Mouse (Mus musculus) bone marrow, adult 2 months (tissue): ENCODE results near the gene Th.

Experiments
- CTCF ChIP-seq: fragments of 200-500 bp; IDR thresholded peaks from 2 replicates; pipeline ENCODE4 v1.5.1; 2011; ENCODE audit warnings: low read length, control low read depth; ENCODE audit not compliant: control insufficient read depth, insufficient read depth
- POLR2A ChIP-seq: fragments of 200-500 bp; IDR thresholded peaks from 2 replicates; pipeline ENCODE4 v1.6.1; 2011; ENCODE audit warnings: low read depth, mild to moderate bottlenecking, control low read depth, low read length, borderline replicate concordance; ENCODE audit not compliant: control insufficient read depth

GRCm38 (mm10) chr7:142967414-142967883, 36.5 kb upstream of the Th start:
- TF ChIP-seq CTCF: no peak
- TF ChIP-seq POLR2A: no peak
